Mouse (Mus musculus): ENCODE results near the gene Sema4g. TPM values are rescaled to one million over a fixed set of nuclear protein-coding genes. Genes with fewer than 3 reads are reported as not detected.

The Sema4g gene
- polyA plus RNA-seq, 1 experiment = not detected

DNA sequence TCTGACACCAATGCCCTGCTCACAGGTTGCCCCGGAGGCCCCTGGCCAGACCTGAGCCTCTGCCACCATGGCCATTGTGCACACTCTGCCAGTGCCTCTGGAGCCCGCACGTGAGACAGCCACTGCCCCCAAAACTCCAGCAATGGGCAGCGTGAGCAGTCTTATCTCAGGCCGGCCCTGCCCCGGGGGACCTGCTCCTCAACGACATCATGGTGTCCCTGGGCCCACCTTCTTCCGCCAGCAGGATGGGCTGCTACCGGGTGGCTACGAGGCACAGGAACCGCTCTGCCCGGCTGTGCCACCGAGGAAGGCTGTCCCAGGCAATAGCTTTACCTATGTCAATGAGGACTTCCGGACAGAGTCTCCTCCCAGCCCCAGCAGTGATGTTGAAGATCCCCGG, 32.5 kb downstream of the Sema4g start:
- no peak for TF ChIP-seq CTCF (IDR thresholded peaks at IDR 0.05; ENCODE audit: low read depth, low read length)
- no peak for TF ChIP-seq POLR2A (IDR thresholded peaks at IDR 0.05; ENCODE audit: borderline replicate concordance, low read depth, low read length)
- Histone ChIP-seq H3K4me3 (ENCODE audit: insufficient read depth, low read length) (no peak overlapping the region), H3K27ac (ENCODE audit: insufficient read depth, low read depth, low read length) (no peak overlapping the region), H3K4me1 (ENCODE audit: control insufficient read depth, insufficient read depth, low read length) (no peaks in the 10 kb centered on the region)

DNA sequence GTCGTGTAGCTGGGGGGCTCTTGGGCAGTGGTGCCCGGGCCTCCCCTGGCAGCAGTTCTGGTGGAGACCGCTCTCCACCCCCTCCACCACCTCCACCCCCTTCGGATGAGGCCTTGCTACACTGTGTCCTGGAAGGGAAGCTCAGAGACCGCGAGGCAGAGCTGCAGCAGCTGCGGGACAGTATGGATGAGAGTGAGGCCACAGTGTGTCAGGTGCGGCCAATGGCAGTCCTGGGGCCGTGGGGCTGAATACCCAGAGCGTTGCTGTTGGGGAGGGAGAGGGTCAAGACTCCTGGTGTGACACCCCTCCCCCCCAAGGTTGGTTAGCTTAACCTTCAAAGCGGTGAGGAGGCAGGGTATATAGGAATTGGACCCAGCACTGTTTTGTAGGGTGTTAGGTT, 35.1 kb downstream of the Sema4g start:
- TF ChIP-seq POLR2A (IDR thresholded peaks at IDR 0.05; ENCODE audit: borderline replicate concordance, low read depth, low read length) (no peak), CTCF (IDR thresholded peaks at IDR 0.05; ENCODE audit: low read depth, low read length) (no peak)
- Histone ChIP-seq H3K27ac (ENCODE audit: insufficient read depth, low read depth, low read length) (no peak overlapping the region), H3K4me3 (ENCODE audit: insufficient read depth, low read length) (no peak overlapping the region), H3K4me1 (ENCODE audit: control insufficient read depth, insufficient read depth, low read length) (no peaks in the 10 kb centered on the region)

DNA sequence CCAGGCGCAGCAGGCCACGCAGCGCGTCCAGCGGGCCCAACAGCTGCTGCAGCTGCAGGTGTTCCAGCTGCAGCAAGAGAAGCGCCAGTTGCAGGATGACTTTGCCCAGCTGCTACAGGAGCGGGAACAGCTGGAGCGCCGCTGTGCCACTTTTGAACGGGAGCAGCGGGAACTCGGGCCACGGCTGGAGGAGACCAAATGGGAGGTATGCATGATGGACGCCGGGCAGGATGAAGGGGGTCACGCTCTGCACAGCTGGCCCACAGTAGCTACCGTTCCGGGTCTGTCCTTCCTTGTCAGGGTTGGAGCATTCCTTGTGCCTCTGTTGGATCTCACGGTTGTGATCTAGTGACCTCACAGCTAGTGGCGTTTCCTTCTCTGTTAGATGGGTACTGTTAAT, 35.9 kb downstream of the Sema4g start:
- Histone ChIP-seq H3K27ac (ENCODE audit: insufficient read depth, low read depth, low read length) (no peak overlapping the region), H3K4me3 (ENCODE audit: insufficient read depth, low read length) (no peak overlapping the region), H3K4me1 (ENCODE audit: control insufficient read depth, insufficient read depth, low read length) (no peaks in the 10 kb centered on the region)
- no peak for TF ChIP-seq CTCF (IDR thresholded peaks at IDR 0.05; ENCODE audit: low read depth, low read length)
- TF ChIP-seq POLR2A (IDR thresholded peaks at IDR 0.05; ENCODE audit: borderline replicate concordance, low read depth, low read length) = no peak

DNA sequence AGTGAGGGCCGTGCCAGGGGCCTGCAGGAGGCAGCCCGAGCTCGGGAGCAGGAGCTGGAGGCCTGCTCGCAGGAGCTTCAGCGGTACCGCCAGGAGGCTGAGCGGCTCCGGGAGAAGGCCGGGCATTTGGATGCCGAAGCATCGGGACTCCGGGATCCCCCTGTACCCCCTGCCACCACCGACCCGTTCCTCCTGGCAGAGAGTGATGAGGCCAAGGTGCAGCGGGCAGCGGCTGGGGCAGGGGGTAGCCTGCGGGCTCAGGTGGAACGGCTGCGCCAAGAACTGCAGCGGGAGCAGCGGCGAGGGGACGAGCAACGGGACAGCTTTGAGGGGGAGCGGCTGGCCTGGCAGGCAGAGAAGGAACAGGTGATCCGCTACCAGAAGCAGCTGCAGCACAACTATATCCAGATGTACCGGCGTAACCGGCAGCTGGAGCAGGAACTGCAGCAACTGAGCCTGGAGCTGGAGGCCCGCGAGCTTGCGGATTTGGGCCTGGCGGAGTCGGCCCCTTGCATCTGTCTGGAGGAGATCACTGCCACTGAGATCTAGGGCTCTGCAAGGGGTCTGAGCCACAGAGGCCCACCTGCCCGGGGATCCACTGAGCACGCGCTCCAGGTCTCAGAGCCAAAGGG, 37.2 kb downstream of the Sema4g start:
- no peaks in the 10 kb centered on the region for H3K4me1 ChIP-seq (ENCODE audit: control insufficient read depth, insufficient read depth, low read length)
- H3K27ac ChIP-seq (ENCODE audit: insufficient read depth, low read depth, low read length) = no peak overlapping the region
- TF ChIP-seq POLR2A (IDR thresholded peaks at IDR 0.05; ENCODE audit: borderline replicate concordance, low read depth, low read length) = no peak
- no peak for TF ChIP-seq CTCF (IDR thresholded peaks at IDR 0.05; ENCODE audit: low read depth, low read length)
- no peak overlapping the region for H3K4me3 ChIP-seq (ENCODE audit: insufficient read depth, low read length)

DNA sequence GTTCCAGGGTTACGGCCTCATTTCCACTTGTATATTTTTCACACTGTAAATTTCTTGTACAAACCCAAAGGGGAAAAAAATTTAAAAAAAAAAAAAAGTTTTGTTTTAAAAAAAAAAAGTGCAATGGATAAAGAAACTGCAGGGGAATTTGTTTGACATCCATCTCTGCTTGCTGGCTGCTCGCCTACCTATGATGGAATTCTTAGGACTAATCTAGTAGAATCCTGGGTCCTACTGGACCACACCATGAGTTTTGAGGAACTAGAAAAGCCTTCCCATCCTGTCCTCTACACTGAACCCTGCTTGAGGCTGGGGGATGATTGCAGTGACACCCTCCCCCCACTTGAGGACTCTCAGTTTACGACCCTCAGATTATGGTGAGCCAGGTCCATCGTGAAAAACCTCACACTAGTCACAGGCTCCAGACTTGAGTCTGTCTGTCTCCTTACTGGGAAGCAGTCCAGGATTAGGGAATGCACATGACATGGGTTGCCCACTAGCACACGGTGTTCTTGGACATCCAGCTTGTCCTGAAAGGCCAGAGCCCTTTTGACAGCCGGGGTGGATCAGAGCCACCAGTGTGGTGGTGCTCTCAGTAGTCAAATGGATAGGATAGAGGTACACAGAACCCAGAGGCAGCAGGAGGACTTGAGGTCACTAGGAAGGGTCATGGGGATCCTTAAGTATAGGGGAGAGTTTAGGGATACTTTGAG, 38.2 kb downstream of the Sema4g start:
- TF ChIP-seq POLR2A (IDR thresholded peaks at IDR 0.05; ENCODE audit: borderline replicate concordance, low read depth, low read length) (no peak), CTCF (IDR thresholded peaks at IDR 0.05; ENCODE audit: low read depth, low read length) (no peak)
- Histone ChIP-seq H3K4me3 (ENCODE audit: insufficient read depth, low read length) (no peak overlapping the region), H3K27ac (ENCODE audit: insufficient read depth, low read depth, low read length) (no peak overlapping the region), H3K4me1 (ENCODE audit: control insufficient read depth, insufficient read depth, low read length) (peaks cover 1% of the 10 kb centered on the region)

DNA sequence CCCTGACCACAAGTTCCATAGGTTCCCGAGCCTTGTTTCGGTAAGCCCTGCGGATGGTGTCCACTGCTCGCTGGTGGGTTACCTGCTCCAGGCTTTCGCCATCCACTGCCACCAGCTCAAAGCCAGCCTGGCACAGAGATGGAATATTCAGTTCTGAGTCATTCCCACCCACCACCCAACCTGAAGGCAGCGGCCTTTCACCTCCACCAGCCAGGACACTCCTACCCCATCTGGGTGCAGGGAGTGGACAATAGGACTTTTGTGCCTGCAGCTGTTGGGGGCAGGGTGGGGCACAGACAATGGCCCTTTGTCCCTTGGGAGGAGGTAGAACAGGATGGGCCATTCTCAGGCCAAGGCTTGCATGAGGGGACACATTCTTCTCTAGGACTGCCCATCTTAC, 38.9 kb downstream of the Sema4g start:
- no peak overlapping the region for H3K27ac ChIP-seq (ENCODE audit: insufficient read depth, low read depth, low read length)
- H3K4me3 ChIP-seq (ENCODE audit: insufficient read depth, low read length) = no peak overlapping the region
- H3K4me1 ChIP-seq (ENCODE audit: control insufficient read depth, insufficient read depth, low read length) = peaks cover 4% of the 10 kb centered on the region
- TF ChIP-seq CTCF (IDR thresholded peaks at IDR 0.05; ENCODE audit: low read depth, low read length) = no peak
- TF ChIP-seq POLR2A (IDR thresholded peaks at IDR 0.05; ENCODE audit: borderline replicate concordance, low read depth, low read length) = no peak

DNA sequence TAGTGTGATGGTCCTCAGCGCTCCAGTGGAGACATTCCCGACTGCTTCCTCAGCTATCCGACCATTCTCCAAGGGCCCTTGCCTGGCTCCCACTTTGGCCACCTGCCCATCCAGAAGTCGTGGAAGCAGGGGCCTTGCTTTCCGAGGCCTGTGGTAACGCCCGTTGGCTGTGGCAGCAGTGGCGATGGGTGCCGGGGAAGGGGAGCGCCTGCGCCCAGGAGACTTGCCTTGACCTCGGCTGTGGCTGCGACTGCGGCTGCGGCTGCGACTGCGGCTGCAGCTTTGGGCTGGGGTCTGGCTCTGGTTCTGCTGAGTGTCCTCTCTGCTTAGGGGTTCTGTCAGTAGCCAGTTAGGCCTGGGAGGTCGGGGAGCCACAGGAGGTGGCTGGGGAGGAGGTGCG, 39.8 kb downstream of the Sema4g start:
- Histone ChIP-seq H3K4me3 (ENCODE audit: insufficient read depth, low read length) (no peak overlapping the region), H3K27ac (ENCODE audit: insufficient read depth, low read depth, low read length) (no peak overlapping the region), H3K4me1 (ENCODE audit: control insufficient read depth, insufficient read depth, low read length) (peaks cover 4% of the 10 kb centered on the region)
- TF ChIP-seq CTCF (IDR thresholded peaks at IDR 0.05; ENCODE audit: low read depth, low read length) = no peak
- no peak for TF ChIP-seq POLR2A (IDR thresholded peaks at IDR 0.05; ENCODE audit: borderline replicate concordance, low read depth, low read length)

DNA sequence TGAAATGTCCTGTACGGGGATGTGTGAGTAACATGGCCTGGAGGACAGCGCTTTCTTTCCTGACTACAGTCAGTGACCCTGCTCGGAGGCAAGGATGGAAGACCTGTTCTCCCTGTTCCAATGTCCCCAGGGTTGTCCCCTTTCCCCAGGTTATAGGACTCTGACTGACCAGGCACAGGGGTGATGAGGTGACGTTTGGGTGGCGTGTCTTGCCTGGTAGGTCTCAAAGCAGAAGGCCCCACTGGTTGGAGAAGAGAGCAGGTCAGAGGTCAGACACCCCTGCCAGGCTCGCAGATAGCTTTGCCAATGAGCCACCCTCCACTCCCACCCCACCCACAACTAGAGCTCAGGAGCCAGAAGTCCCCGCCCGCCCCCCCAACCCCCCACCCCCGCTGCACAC, 40.7 kb downstream of the Sema4g start:
- TF ChIP-seq CTCF (IDR thresholded peaks at IDR 0.05; ENCODE audit: low read depth, low read length) (no peak), POLR2A (IDR thresholded peaks at IDR 0.05; ENCODE audit: borderline replicate concordance, low read depth, low read length) (no peak)
- H3K4me1 ChIP-seq (ENCODE audit: control insufficient read depth, insufficient read depth, low read length) = peaks cover 4% of the 10 kb centered on the region
- H3K27ac ChIP-seq (ENCODE audit: insufficient read depth, low read depth, low read length) = no peak overlapping the region
- H3K4me3 ChIP-seq (ENCODE audit: insufficient read depth, low read length) = no peak overlapping the region

DNA sequence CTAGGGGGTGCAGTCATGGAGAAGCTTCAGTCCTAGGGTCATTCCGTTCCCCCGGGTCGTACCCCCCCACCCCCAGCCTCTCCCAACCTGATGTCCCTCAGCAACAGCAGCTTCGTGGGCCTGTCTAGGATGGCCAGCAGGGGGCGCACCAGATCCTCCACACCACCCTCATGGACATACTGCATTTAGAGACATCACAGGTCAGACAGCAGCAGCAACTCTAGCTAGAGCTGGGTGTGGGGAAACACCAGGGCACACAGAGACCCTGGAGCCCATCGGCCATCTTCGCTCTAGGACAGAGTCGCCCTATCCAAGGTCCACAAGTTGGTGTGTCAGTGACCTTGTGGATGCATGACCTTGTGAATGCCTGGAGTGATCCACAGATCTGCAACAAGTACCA, 41.2 kb downstream of the Sema4g start:
- H3K4me3 ChIP-seq (ENCODE audit: insufficient read depth, low read length) = peak overlapping the region; percentile 6; the same call in 1 of the 2 replicates
- peaks cover 4% of the 10 kb centered on the region for H3K4me1 ChIP-seq (ENCODE audit: control insufficient read depth, insufficient read depth, low read length)
- TF ChIP-seq POLR2A (IDR thresholded peaks at IDR 0.05; ENCODE audit: borderline replicate concordance, low read depth, low read length) (no peak), CTCF (IDR thresholded peaks at IDR 0.05; ENCODE audit: low read depth, low read length) (peak; percentile 98)
- H3K27ac ChIP-seq (ENCODE audit: insufficient read depth, low read depth, low read length) = no peak overlapping the region

All from bone marrow macrophage, adult 2 months (primary cell).